Mouse (Mus musculus) liver, embryonic 14.5 days (tissue): ENCODE measurements around the gene Pus7. TPM values are rescaled to one million over a fixed set of nuclear protein-coding genes. Genes with fewer than 3 reads are reported as not detected.

Experiments
- ATAC-seq: fragments of 200-750 bp; cut with Nextera tagmentation; 2 replicates; pipeline ENCODE4 v1.8.0; 2017; ENCODE audit warnings: moderate number of reproducible peaks, mild to moderate bottlenecking, moderate library complexity; ENCODE audit not compliant: insufficient read depth
- DNase-seq, 3 experiments: peaks; one replicate each; pipeline ENCODE4 v3.0.0-alpha.2; 2012 to 2013; ENCODE audit warnings: low read depth in 3 of 3, low spot score in 3 of 3
- H3K27ac ChIP-seq: fragments of 300-500 bp; sonication (generic); 2 replicates; pipeline ENCODE4 v1.5.1; 2014; ENCODE audit warnings: moderate library complexity, mild to moderate bottlenecking, control low read depth, inconsistent platforms
- H3K27me3 ChIP-seq: fragments of 300-500 bp; sonication (generic); 2 replicates; pipeline ENCODE4 v1.6.1; 2014; ENCODE audit warnings: mild to moderate bottlenecking, low read length, moderate library complexity; ENCODE audit not compliant: control insufficient read depth, insufficient read depth
- H3K36me3 ChIP-seq: fragments of 300-500 bp; sonication (generic); replicated peaks from 2 replicates; pipeline ENCODE4 v1.6.1; 2014; ENCODE audit warnings: low read depth; ENCODE audit not compliant: control insufficient read depth, insufficient read depth
- H3K4me1 ChIP-seq, 2 experiments: fragments of 200-500 bp in 1 of 2; fragments of 300-500 bp in 1 of 2; sonication (generic) in 1 of 2; replicated peaks; 2 replicates each; pipeline ENCODE4 v1.6.1; 2012 to 2014; ENCODE audit warnings: antibody characterized with exemption in 1 of 2, inconsistent platforms in 1 of 2, low read length in 1 of 2; ENCODE audit not compliant: control insufficient read depth in 2 of 2, insufficient read depth in 2 of 2
- H3K4me2 ChIP-seq: fragments of 300-500 bp; sonication (generic); 2 replicates; pipeline ENCODE4 v1.6.1; 2014; ENCODE audit warnings: low read depth, mild to moderate bottlenecking, control low read depth, moderate library complexity
- H3K4me3 ChIP-seq, 2 experiments: fragments of 200-500 bp in 1 of 2; fragments of 300-500 bp in 1 of 2; sonication (generic) in 1 of 2; 2 replicates each; pipeline ENCODE4 v1.5.1; 2012 to 2014; ENCODE audit warnings: low read depth in 2 of 2, low read length in 2 of 2, mild to moderate bottlenecking in 2 of 2, control low read depth in 1 of 2, inconsistent platforms in 1 of 2, moderate library complexity in 1 of 2; ENCODE audit not compliant: insufficient read depth in 1 of 2
- H3K9ac ChIP-seq: fragments of 300-500 bp; sonication (generic); replicated peaks from 2 replicates; pipeline ENCODE4 v1.6.1; 2014; ENCODE audit warnings: mild to moderate bottlenecking, control low read depth, moderate library complexity
- H3K9me3 ChIP-seq: fragments of 300-500 bp; sonication (generic); 2 replicates; pipeline ENCODE4 v1.6.1; 2016; ENCODE audit warnings: low read length, mixed read lengths; ENCODE audit not compliant: control insufficient read depth
- CTCF ChIP-seq: IDR thresholded peaks from 2 replicates; pipeline ENCODE4 v1.5.1; 2016; ENCODE audit warnings: antibody characterized with exemption, low read depth, control low read depth
- EP300 ChIP-seq: IDR thresholded peaks from 2 replicates; pipeline ENCODE4 v1.6.1; 2016; ENCODE audit warnings: antibody characterized with exemption, low read depth
- WGBS: fragments of 180-500 bp; shearing (Covaris S2); extraction: QIAGEN DNeasy Blood & Tissue Kit; methylation state at CpG from one replicate; pipeline ENCODE4 v1.1.7; 2014; ENCODE audit not compliant: insufficient replicate concordance; 5-methylcytosine and 5-hydroxymethylcytosine counted together
- polyA plus RNA-seq, 2 experiments: library from polyadenylated mRNA; depleted of rRNA in 1 of 2; stranded (reverse) in 1 of 2; unstranded in 1 of 2; fragments of >200 nt; fragmentation: Nextera tagmentation in 1 of 2; extraction: Ambion mirVana in 1 of 2; gene quantifications; 2 replicates each; pipeline versions ENCODE4 v1.2.1 to v1.2.3; 2012 to 2014

Gene Pus7
- polyA plus RNA-seq, 2 experiments = 10.8 TPM

DNA sequence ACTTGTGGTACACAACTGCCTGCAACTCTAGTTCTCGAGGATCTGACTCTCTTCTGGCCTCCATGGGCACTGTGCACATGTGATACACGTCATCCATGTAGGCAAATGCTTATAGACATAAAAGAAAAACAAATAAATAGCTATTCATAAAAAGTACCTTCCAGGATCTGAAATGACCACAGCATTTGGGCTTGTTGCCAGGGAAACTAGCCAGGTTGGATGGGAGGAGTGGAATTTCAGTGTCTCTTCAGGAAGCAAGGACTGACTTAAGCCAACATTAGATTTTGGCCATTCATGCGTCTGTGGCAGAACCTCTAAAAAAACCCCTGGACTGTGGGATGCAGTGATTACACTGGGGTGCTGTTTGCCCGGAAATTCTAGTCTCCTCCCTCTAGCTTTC, 47.1 kb downstream of the Pus7 start:
- Histone ChIP-seq H3K4me3 (no peak overlapping the region), H3K27ac (no peak overlapping the region), H3K9me3 (no peaks in the 10 kb centered on the region), H3K4me1 (no peaks in the 10 kb centered on the region), H3K9ac (no peak overlapping the region), H3K36me3 (no peaks in the 10 kb centered on the region), H3K4me2 (no peak overlapping the region), H3K27me3 (no peaks in the 10 kb centered on the region)
- ATAC-seq (no peak), DNase-seq (no peak)
- TF ChIP-seq CTCF (no peak), EP300 (no peak)
- WGBS = 55% methylated on average over 4 of the region's 4 CpGs

GRCm38 (mm10) chr5:23721956-23722355, 61.6 kb downstream of the Pus7 start:
- H3K4me1 ChIP-seq = peaks cover 2 to 6% of the 10 kb centered on the region in 2 experiments; a peak in 3 of 4 replicates
- no peak overlapping the region for H3K4me2 ChIP-seq
- no peak for ATAC-seq
- H3K9me3 ChIP-seq = no peaks in the 10 kb centered on the region
- H3K27ac ChIP-seq = no peak overlapping the region
- WGBS = 66% methylated on average over 2 of the region's 2 CpGs
- no peaks in the 10 kb centered on the region for H3K36me3 ChIP-seq
- TF ChIP-seq EP300 = no peak
- no peak for TF ChIP-seq CTCF
- no peaks in the 10 kb centered on the region for H3K27me3 ChIP-seq
- no peak overlapping the region for H3K4me3 ChIP-seq
- no peak for DNase-seq
- H3K9ac ChIP-seq = no peak overlapping the region

DNA sequence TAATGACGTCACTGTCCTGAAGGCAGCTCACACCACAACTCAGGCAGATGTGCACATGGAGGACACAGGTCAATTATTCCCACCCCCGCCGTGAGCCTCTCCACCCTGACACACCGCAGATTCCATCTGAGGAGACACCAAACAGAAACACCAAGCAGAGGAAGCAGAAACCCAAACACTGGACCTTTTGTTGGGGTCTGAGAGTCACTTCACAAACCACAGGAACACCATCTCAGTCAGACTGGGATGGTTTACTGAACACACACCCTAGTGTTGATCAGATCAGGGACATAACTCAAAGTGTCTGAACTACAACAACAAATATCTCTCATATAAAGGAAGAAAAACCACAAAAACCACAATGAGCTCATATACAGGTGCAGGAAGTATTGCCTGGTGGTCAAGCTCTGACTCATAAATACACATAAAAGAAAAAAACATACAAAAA, 64.6 kb downstream of the Pus7 start:
- TF ChIP-seq CTCF = no peak
- H3K4me2 ChIP-seq = no peak overlapping the region
- H3K36me3 ChIP-seq = no peaks in the 10 kb centered on the region
- no peak overlapping the region for H3K27ac ChIP-seq
- H3K9me3 ChIP-seq = no peaks in the 10 kb centered on the region
- no peak for ATAC-seq
- DNase-seq = no peak
- H3K4me1 ChIP-seq = peaks cover 2 to 6% of the 10 kb centered on the region in 2 experiments; a peak in 3 of 4 replicates
- WGBS = 34% methylated on average over 4 of the region's 4 CpGs
- H3K9ac ChIP-seq = no peak overlapping the region
- no peak overlapping the region for H3K4me3 ChIP-seq
- no peaks in the 10 kb centered on the region for H3K27me3 ChIP-seq

- H3K9me3 ChIP-seq = no peaks in the 10 kb centered on the region
- H3K27ac ChIP-seq = no peak overlapping the region
- no peaks in the 10 kb centered on the region for H3K36me3 ChIP-seq
- no peak overlapping the region for H3K9ac ChIP-seq
- no peak overlapping the region for H3K4me2 ChIP-seq
- 23% methylated on average over 1 of the region's 1 CpGs for WGBS
- no peak for ATAC-seq
- DNase-seq = no peak
- TF ChIP-seq CTCF (no peak), EP300 (no peak)
- no peak overlapping the region for H3K4me3 ChIP-seq
- no peaks in the 10 kb centered on the region for H3K27me3 ChIP-seq
- peaks cover 2 to 8% of the 10 kb centered on the region in 2 experiments; a peak in 3 of 4 replicates for H3K4me1 ChIP-seq
Measured at GRCm38 (mm10) chr5:23718182-23718534, 65.4 kb downstream of the Pus7 start.

GRCm38 (mm10) chr5:23717469-23718181, 65.9 kb downstream of the Pus7 start:
- Histone ChIP-seq H3K9me3 (no peaks in the 10 kb centered on the region), H3K4me3 (no peak overlapping the region), H3K27me3 (no peaks in the 10 kb centered on the region), H3K36me3 (no peaks in the 10 kb centered on the region), H3K4me1 (peaks cover 2 to 8% of the 10 kb centered on the region in 2 experiments; a peak in 3 of 4 replicates), H3K9ac (no peak overlapping the region), H3K4me2 (no peak overlapping the region), H3K27ac (no peak overlapping the region)
- ATAC-seq = 0 out of 2 replicates have a peak, but pooled peaks have one; percentile 33
- TF ChIP-seq CTCF = no peak
- TF ChIP-seq EP300 = no peak
- WGBS = 25% methylated on average over 3 of the region's 3 CpGs
- no peak for DNase-seq
